Mouse (Mus musculus) heart, embryonic 14.5 days (tissue): ENCODE measurements at regions not wholly inside any gene's neighbourhood (a gene's known extent, or its start where the extent isn't known, plus 50 kb on each side); places are given as distances from the start of the nearest gene placed in this dataset.

Source experiments
- ATAC-seq: fragments of 200-750 bp; cut with Nextera tagmentation; 2 replicates; pipeline ENCODE4 v1.8.0; 2017; ENCODE audit warnings: low read depth, moderate TSS enrichment; ENCODE audit not compliant: insufficient number of reproducible peaks, insufficient read depth, low FRiP score
- H3K27ac ChIP-seq, 2 experiments: fragments of 200-500 bp in 1 of 2; fragments of 300-500 bp in 1 of 2; sonication (generic) in 1 of 2; replicated peaks in 1 of 2; 2 replicates each; pipeline ENCODE4 v1.5.1; 2012 to 2014; ENCODE audit warnings: low read depth in 2 of 2, low read length in 2 of 2, control low read depth in 1 of 2, mild to moderate bottlenecking in 1 of 2, mixed read lengths in 1 of 2; ENCODE audit not compliant: control insufficient read depth in 1 of 2, insufficient read depth in 1 of 2
- H3K27me3 ChIP-seq: fragments of 300-500 bp; sonication (generic); 2 replicates; pipeline ENCODE4 v1.6.1; 2014; ENCODE audit warnings: mild to moderate bottlenecking, low read length, control low read depth; ENCODE audit not compliant: control insufficient read depth, insufficient read depth
- H3K36me3 ChIP-seq: fragments of 300-500 bp; sonication (generic); 2 replicates; pipeline ENCODE4 v1.6.1; 2014; ENCODE audit warnings: mild to moderate bottlenecking, control low read depth, low read length, mixed read lengths; ENCODE audit not compliant: control insufficient read depth, insufficient read depth
- H3K4me1 ChIP-seq, 2 experiments: fragments of 200-500 bp in 1 of 2; fragments of 300-500 bp in 1 of 2; sonication (generic) in 1 of 2; 2 replicates each; pipeline ENCODE4 v1.6.1; 2012 to 2014; ENCODE audit warnings: low read length in 2 of 2, control low read depth in 1 of 2, mixed read lengths in 1 of 2; ENCODE audit not compliant: control insufficient read depth in 2 of 2, insufficient read depth in 2 of 2
- H3K4me2 ChIP-seq: fragments of 300-500 bp; sonication (generic); 2 replicates; pipeline ENCODE4 v1.6.1; 2014; ENCODE audit warnings: mild to moderate bottlenecking, low read length
- H3K4me3 ChIP-seq, 2 experiments: fragments of 200-500 bp in 1 of 2; fragments of 300-500 bp in 1 of 2; sonication (generic) in 1 of 2; 2 replicates each; pipeline ENCODE4 v1.5.1; 2012 to 2014; ENCODE audit warnings: low read length in 2 of 2, mild to moderate bottlenecking in 2 of 2, control low read depth in 1 of 2, low read depth in 1 of 2, moderate library complexity in 1 of 2; ENCODE audit not compliant: control insufficient read depth in 1 of 2, insufficient read depth in 1 of 2
- H3K9ac ChIP-seq: fragments of 300-500 bp; sonication (generic); 2 replicates; pipeline ENCODE4 v1.6.1; 2014; ENCODE audit warnings: mild to moderate bottlenecking, low read length
- H3K9me3 ChIP-seq: fragments of 300-500 bp; sonication (generic); 2 replicates; pipeline ENCODE4 v1.6.1; 2016; ENCODE audit warnings: low read length, control low read depth; ENCODE audit not compliant: control insufficient read depth
- WGBS: fragments of 180-500 bp; shearing (Covaris S2); extraction: QIAGEN DNeasy Blood & Tissue Kit; methylation state at CpG from one replicate; pipeline ENCODE4 v1.1.7; 2014; 5-methylcytosine and 5-hydroxymethylcytosine counted together

DNA sequence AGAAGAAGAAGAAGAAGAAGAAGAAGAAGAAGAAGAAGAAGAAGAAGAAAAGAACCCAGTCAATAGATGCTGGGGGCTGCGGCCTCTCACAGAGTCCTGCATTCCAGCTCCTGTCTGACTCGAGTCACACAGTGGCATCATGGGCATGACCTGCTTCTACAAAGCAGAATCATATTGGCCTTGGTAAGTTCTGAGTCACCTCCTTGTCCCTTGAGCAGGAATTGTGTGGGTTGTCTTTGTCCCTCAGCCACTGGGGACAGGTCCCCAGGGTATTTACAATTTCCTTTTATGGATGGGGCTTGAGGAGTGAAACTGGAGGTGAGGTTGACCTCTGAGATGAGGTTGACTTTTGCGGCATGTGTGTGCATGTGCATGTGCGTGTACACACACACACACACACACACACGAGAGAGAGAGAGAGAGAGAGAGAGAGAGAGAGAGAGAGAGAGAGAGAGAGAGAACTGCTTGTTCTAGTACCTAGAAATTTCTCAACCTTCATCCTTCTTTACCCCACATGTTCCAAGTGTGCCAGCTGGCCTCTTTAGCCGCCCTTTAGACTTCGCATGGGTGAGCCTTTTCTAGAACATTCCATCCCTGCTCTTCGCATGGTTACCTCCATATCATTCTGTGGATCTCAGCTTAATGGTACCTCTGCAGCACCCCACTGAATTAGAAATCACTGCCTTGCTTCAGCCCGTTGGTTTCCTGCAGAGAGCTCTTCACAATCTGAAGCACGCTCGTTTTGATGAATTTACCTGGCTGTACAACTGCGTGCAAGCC is 283.2 kb downstream of the 4933412E24Rik start:
- no peaks in the 10 kb centered on the region for H3K27me3 ChIP-seq

DNA sequence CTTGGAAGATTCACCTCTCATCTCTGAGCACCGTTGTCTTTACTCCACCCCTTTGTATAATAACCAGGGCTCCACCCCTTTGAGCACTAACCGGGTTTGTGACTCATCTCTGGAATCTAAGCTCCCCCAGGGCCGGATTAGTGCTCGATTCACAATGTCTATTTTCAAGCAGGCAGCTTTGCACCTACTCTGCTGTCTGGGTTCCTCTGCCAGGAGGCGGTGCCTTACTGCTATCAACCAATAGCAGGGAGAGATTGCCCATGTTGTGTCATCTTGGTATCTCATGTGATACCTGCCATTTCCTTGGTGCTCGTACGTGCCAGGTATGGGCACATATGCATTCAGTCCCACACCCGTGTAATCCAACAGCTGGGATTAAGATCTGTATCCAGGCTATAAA is 285.3 kb downstream of the 4933412E24Rik start:
- H3K4me3 ChIP-seq = no peak overlapping the region
- H3K9ac ChIP-seq = no peak overlapping the region
- no peak overlapping the region for H3K27ac ChIP-seq
- no peaks in the 10 kb centered on the region for H3K27me3 ChIP-seq
- H3K9me3 ChIP-seq = no peaks in the 10 kb centered on the region
- H3K36me3 ChIP-seq = no peaks in the 10 kb centered on the region
- ATAC-seq = no peak
- WGBS = 72% methylated on average over 8 of the region's 8 CpGs
- H3K4me2 ChIP-seq = no peak overlapping the region
- peaks cover 0 to 6% of the 10 kb centered on the region in 2 experiments; a peak in 2 of 4 replicates for H3K4me1 ChIP-seq

More for the DNA sequence above, 283.2 kb downstream of the 4933412E24Rik start:
- WGBS = 79% methylated on average over 12 of the region's 12 CpGs
- no peak overlapping the region for H3K4me2 ChIP-seq
- no peak overlapping the region for H3K4me3 ChIP-seq
- peaks cover 0 to 3% of the 10 kb centered on the region in 2 experiments; a peak in 2 of 4 replicates for H3K4me1 ChIP-seq
- no peak overlapping the region for H3K27ac ChIP-seq
- no peak overlapping the region for H3K9ac ChIP-seq
- H3K9me3 ChIP-seq = no peaks in the 10 kb centered on the region
- no peak for ATAC-seq
- no peaks in the 10 kb centered on the region for H3K36me3 ChIP-seq

DNA sequence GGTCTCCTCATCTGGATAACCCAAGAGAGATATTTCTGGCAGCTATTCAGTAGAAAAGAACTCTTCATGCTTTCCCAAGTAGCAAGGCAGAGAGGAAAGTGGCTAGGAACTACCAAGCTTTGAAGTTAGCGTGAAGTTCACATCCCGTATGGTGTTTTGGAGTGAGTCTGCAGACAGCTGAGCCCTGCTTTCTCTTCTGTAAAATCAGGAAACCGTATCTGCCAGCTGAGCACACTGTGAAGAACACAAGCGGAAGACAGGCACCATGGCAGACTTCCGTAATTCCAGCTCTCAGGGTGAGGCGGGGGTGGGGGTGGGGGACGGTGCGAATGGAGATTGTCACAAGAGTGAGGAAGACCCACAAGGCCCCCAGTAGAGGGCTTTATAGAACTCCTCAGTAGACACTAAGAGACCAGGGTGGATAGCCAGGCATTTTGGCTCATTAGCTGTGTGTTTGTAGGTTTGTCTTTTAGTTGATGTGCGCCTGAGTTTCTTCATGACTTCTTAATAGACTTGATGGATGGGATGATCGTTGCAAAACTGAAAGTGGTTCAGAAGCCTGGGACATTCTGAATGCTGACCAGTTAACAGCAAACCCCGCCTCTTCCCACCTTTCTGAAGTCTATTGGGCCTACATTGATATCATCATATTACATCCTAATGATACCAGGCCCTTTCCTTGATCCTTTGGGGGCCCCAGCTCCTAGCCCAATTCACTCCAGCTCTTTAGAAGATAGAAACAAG is 287.4 kb downstream of the 4933412E24Rik start:
- Histone ChIP-seq H3K27ac (peak overlapping the region in 1 of 2 experiments; percentile 8; a peak in 2 of 4 replicates), H3K27me3 (no peaks in the 10 kb centered on the region), H3K9me3 (no peaks in the 10 kb centered on the region), H3K4me1 (peaks cover 0 to 6% of the 10 kb centered on the region in 2 experiments; a peak in 2 of 4 replicates), H3K4me2 (no peak overlapping the region), H3K9ac (no peak overlapping the region), H3K4me3 (no peak overlapping the region), H3K36me3 (no peaks in the 10 kb centered on the region)
- WGBS = 61% methylated on average over 11 of the region's 11 CpGs
- ATAC-seq = no peak

DNA sequence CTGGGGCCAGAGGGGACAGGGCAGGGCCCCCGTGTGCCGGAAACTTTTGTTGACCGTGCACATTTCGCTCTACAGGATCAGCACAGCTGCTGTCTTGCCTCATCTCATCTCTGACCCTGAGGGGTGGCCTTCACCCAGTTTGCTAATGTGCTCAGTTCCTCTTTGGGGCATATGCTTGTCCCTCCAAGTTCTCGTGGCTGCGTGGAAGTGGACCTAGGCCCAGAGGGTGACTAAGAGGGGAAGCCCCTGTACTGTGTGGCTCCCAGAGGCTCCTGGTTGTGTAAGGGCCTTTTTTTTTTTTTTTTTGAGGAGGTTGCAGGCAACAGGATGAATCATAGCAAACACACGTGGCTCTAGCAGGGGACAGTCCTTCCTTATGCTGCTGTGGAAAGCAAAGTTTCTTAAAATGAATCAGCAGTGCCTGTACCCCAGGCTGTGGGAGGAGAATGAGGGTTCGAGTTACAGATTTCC is 288.2 kb downstream of the 4933412E24Rik start:
- 56% methylated on average over 8 of the region's 8 CpGs for WGBS
- Histone ChIP-seq H3K4me3 (no peak overlapping the region), H3K27ac (peak overlapping the region in 1 of 2 experiments; percentile 8; a peak in 1 of 4 replicates), H3K27me3 (no peaks in the 10 kb centered on the region), H3K9ac (no peak overlapping the region), H3K36me3 (no peaks in the 10 kb centered on the region), H3K4me2 (no peak overlapping the region), H3K9me3 (no peaks in the 10 kb centered on the region), H3K4me1 (peaks cover 0 to 6% of the 10 kb centered on the region in 2 experiments; a peak in 2 of 4 replicates)
- no peak for ATAC-seq

DNA sequence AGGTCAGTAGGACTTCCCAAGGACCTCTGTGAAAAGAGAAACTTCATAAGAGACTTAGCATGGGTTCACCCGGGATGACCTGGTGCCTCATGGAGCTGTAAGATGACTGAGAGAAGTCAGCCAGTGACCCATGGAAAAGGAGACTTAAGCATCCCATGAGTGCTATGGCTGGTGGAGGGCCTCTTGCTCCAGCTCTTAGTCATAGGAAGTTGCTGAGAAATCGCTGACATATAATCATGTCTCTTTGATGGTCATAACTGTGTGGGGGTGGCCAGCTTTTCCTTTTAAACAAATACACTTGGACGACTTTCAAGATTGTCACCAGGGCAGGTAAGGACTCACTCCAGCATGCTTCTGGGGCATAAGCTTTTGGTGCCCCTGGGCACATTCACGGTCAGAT is 290.5 kb downstream of the 4933412E24Rik start:
- Histone ChIP-seq H3K4me2 (no peak overlapping the region), H3K36me3 (no peaks in the 10 kb centered on the region), H3K9ac (no peak overlapping the region), H3K4me3 (no peak overlapping the region), H3K4me1 (peaks cover 0 to 6% of the 10 kb centered on the region in 2 experiments; a peak in 2 of 4 replicates), H3K27me3 (no peaks in the 10 kb centered on the region), H3K27ac (no peak overlapping the region), H3K9me3 (no peaks in the 10 kb centered on the region)
- ATAC-seq = no peak
- 81% methylated on average over 4 of the region's 4 CpGs for WGBS

DNA sequence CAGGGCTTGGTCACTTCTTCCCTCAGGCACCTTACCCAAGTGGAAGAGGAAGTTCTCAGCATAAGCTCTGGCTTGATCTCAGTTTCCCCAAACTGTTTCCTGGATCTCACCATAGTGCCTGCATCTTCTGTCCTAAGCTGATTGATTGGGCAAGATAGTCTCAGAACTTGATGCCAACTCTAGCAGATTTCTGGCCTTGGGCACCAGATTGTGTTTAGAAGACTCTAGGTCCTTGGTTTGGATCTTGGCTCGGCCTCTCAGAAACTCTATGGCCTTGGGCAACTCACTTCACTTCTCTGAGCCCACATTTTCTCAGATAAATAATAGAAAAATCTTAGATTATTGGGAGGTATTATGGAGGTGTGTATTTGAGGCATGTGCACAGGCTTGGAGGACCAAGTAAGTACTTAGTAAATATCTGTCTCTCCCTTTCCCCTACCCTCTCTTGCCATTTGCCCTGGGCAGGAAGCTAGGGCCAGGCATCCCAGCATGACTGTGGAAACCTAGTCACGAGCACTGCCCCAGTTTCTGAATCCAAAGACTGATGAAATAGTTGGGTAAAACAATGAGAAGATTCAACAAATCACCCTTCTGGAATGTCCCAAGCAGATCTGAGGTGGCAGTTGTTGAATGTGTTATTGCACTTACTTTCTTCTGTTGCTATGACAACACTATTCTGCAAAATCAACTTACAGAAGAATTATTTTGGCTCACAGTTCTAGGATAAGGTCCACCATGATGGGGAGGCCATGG is 293.6 kb downstream of the 4933412E24Rik start:
- Histone ChIP-seq H3K4me1 (no peaks in the 10 kb centered on the region; a peak in 1 of 4 replicates), H3K4me3 (no peak overlapping the region), H3K4me2 (no peak overlapping the region), H3K9me3 (no peaks in the 10 kb centered on the region), H3K27ac (no peak overlapping the region), H3K36me3 (no peaks in the 10 kb centered on the region), H3K9ac (no peak overlapping the region), H3K27me3 (no peaks in the 10 kb centered on the region)
- ATAC-seq = no peak
- 78% methylated on average over 2 of the region's 2 CpGs for whole genome bisulfite sequencing

DNA sequence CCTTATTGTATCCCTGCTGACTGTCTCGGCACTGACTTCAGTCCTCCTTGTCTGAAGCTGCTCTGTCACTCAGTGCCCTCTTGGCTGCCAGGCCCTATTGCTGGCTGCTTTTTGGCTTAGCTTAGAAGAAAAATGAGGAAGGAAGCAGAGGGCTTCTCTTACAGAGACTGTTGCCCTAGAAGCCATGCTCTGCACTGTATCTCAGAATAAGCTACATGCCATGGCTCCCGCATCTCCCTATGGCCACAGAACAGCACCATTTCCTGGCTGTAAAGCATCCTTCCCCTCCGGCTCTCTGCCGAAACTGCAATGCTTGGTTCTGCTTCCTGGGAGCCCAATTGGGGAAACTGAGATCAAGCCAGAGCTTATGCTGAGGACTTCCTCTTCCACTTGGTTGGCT is 295.0 kb downstream of the 4933412E24Rik start:
- H3K9ac ChIP-seq = no peak overlapping the region
- H3K4me1 ChIP-seq = no peaks in the 10 kb centered on the region
- H3K4me2 ChIP-seq = no peak overlapping the region
- H3K36me3 ChIP-seq = no peaks in the 10 kb centered on the region
- no peak overlapping the region for H3K4me3 ChIP-seq
- H3K27ac ChIP-seq = no peak overlapping the region
- WGBS = 71% methylated on average over 4 of the region's 4 CpGs
- H3K9me3 ChIP-seq = no peaks in the 10 kb centered on the region
- no peaks in the 10 kb centered on the region for H3K27me3 ChIP-seq
- no peak for ATAC-seq
